Mouse (Mus musculus) large intestine, adult 2 months (tissue): ENCODE data around the gene Map1b. TPM values are rescaled to one million over a fixed set of nuclear protein-coding genes. Genes with fewer than 3 reads are reported as not detected.

Experiments
- DNase-seq: peaks from one replicate; pipeline ENCODE4 v3.0.0-alpha.2; 2012; ENCODE audit warnings: low read depth, low spot score
- whole genome bisulfite sequencing: fragments of 180-500 bp; shearing (Covaris S2); methylation state at CpG from one replicate; pipeline ENCODE4 v1.1.7; 2018; 5-methylcytosine and 5-hydroxymethylcytosine counted together
- polyA plus RNA-seq: library from polyadenylated mRNA; depleted of rRNA; stranded (reverse); fragments of >200 nt; gene quantifications from 2 replicates; pipeline ENCODE4 v1.2.3, GENCODE M21; 2012

Map1b gene
- polyA plus RNA-seq, 1 experiment: 0.94 TPM

DNA sequence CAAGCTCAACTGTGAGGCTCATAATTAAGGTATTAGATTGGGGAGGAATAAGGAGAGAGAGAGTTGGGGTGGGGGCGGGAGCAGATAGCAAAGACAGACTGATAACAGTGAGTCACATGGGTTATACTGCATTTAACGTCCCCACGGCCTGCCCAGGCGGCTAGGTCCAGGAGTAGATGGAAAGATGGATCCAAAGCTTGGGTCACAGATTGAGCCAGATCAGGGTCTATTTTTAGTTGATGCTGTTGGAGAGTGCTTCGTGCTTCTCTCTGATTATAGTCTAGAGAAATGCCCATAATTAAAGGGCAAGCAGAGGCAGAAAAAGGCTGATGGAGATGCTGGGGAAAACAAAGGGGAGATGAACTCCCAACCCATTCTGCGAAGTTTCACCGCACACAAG, 61.4 kb downstream of the Map1b start:
- WGBS: 85% methylated on average over 7 of the region's 7 CpGs

DNA sequence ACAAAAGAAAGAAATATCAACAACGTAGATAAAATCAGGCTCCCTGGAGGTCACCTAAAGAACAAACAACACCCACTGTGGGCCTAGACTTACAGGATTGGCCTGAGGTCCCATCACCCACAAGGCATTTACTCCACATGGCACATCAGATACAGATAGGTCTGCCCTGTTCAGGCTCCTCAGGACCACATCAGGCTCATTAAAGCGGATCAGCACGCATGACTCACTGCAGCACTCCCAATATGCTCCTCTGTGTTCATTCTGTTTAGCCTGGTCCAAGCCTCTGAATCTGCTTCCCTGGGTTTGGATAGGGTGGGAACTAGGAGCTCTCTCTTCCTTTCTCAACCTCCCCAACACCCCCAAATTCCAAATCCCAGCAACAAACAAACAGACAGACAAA, 63.9 kb downstream of the Map1b start:
- DNase-seq: no peak
- WGBS: 81% methylated on average over 3 of the region's 3 CpGs

More for the DNA sequence above, 61.4 kb downstream of the Map1b start:
- DNase-seq: no peak

DNA sequence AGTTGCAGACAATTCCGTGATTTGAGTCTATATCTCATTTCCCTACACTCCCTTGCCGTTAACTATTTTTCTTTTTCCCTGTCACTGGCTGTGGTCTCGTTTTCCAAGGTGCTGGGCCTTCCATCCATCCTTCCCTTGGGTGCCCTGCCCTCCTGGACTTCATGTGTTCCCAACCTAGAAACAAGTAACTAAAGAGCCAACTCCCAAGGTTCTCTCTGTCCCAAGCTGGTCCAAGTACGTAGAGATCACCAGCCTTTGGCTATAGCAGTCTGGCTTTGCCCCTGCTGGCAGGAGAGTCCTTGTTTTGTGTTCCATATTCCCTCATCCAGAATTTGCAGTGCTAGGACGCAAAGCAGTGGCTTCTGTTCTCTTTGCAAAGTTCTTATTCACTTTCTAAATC, 65.1 kb downstream of the Map1b start:
- DNase-seq: no peak
- WGBS: 81% methylated on average over 5 of the region's 5 CpGs

- no peak for DNase-seq
- 73% methylated on average over 7 of the region's 7 CpGs for WGBS
Measured at GRCm38 (mm10) chr13:99450766-99451165, 65.6 kb downstream of the Map1b start.

- WGBS: 80% methylated on average over 4 of the region's 4 CpGs
- DNase-seq: no peak
Measured at GRCm38 (mm10) chr13:99449547-99449946, 66.8 kb downstream of the Map1b start.

DNA sequence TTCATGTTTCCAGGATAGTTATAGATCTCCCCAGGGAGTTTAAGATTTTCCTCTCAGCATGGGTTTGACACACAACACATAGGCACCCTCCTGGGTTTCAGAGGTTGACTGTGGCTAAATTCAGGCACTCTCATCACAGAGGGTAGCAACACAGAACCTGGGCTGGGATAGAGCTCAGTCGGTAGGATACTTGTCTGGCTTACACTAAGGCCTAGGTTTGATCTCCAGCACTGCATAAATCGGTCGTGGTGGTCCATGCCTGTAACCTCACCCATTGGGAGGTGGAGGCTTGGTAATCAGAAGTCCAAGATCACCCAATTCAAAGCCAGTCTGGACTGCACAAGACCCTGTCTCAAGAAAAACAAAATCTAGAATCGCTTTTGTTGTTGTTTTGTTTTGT, 68.1 kb downstream of the Map1b start:
- 79% methylated on average over 4 of the region's 4 CpGs for WGBS
- no peak for DNase-seq

GRCm38 (mm10) chr13:99447403-99448199, 68.7 kb downstream of the Map1b start:
- DNase-seq: no peak
- 63% methylated on average over 11 of the region's 11 CpGs for WGBS

DNA sequence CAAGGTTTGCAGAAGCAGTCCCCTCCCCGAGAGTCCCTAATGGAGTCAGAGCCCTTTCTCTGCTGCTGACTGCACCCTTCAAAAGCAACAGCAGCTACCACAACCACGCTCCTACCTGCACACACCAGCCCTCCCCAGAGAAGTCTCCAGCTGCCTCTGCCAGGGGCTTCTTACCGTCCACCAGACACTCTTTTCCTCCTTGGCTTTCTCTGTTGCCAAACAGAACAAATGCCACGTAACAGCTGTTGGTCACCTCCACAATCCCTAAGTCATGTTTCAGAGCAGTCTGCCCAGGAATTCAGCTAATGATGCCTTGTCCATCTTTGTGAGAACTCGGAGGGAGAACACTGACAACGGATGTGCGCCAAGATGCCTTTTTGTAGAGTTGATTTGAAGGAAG, 69.3 kb downstream of the Map1b start:
- no peak for DNase-seq
- WGBS: 74% methylated on average over 7 of the region's 7 CpGs

DNA sequence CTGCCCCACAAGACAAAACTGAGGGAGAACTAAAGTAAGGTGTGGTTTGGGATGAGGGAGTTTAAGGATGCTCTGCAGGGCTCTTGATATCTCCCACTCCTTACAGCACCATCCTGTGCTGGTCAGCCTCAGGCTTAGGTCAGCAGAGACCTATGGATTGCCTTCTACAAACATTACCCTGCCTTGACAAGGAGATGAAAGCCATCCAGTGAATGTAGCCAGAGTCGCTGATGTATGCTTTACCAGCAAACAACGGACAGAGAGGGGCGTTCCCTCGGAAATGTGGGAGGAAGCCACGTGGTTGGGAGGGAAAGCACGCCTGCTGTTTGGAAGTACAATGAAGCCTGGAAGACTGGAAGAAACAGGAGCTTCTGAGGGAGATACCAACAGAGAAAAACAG, 71.5 kb downstream of the Map1b start:
- DNase-seq: no peak
- 4% methylated on average over 6 of the region's 6 CpGs for WGBS

GRCm38 (mm10) chr13:99444431-99444871, 71.9 kb downstream of the Map1b start:
- WGBS: 36% methylated on average over 10 of the region's 10 CpGs
- DNase-seq: no peak

GRCm38 (mm10) chr13:99443484-99444175, 72.7 kb downstream of the Map1b start:
- WGBS: 81% methylated on average over 7 of the region's 7 CpGs
- DNase-seq: no peak

GRCm38 (mm10) chr13:99442434-99443249, 73.7 kb downstream of the Map1b start:
- DNase-seq: no peak
- 83% methylated on average over 12 of the region's 12 CpGs for WGBS

- 73% methylated on average over 18 of the region's 18 CpGs for whole genome bisulfite sequencing
- no peak for DNase-seq
Measured at GRCm38 (mm10) chr13:99441700-99442433, 74.5 kb downstream of the Map1b start.

DNA sequence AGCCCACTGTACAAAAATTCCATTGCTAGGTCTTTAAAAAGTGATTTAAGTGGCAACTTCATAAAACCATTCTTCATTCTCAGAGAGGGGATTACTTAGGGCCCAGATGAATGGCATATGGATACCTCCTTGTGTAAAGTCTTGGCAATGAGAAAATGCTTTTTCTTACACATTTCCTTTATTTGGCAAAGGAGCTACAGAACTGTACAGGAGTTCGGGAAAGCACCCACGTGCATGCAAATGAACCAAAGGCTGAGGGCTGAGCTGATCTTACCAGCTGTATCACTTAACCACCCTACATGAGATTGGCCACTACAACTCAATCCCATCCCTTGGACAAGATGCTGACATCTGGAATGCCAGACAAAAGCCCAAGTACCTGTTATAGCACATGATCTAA, 76.1 kb downstream of the Map1b start:
- DNase-seq: no peak
- 89% methylated on average over 2 of the region's 2 CpGs for WGBS

- DNase-seq: no peak
- 80% methylated on average over 5 of the region's 5 CpGs for WGBS
Measured at GRCm38 (mm10) chr13:99439357-99439756, 77.0 kb downstream of the Map1b start.

DNA sequence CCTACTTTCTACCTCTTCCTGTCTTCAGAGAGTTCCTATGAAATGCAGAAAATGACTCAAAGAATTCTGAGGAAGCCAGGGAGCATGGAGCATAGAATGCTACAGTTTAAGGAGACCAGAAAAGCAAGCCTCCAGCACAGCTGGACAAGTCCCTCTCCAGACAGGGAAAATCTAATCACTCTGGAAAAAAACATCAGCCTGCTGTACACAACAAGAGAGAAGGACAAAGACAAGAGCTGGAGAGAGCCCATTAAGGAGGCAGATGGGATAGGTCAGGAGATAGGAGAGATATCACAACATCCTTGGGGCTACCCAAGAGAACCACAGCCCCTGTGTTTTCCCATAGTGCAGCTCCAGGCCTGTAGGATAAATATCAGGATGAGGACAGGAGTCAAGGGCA, 79.3 kb downstream of the Map1b start:
- no peak for DNase-seq

GRCm38 (mm10) chr13:99434494-99434893, 81.8 kb downstream of the Map1b start:
- WGBS: 95% methylated on average over 9 of the region's 9 CpGs
- DNase-seq: no peak

GRCm38 (mm10) chr13:99433068-99434008, 83.0 kb downstream of the Map1b start:
- no peak for DNase-seq
- 91% methylated on average over 29 of the region's 29 CpGs for WGBS

DNA sequence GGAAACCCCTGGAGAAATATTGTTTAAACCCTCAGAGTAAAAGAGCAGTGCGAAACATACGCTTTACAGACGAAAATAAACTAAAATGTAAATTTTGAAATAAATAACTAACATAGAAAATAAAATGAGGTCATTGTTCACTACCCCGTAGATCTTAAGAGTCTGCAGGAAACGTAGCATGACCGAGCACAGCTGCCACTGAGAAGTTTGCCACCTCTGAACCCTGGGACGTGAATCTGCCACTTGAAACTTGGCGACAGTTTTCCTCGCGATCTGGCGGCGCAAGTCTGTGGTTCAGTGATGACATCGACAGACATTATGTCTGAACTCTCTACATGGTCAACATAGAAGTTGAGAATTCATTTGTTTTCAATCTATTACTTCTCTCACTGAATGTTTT, 92.8 kb downstream of the Map1b start:
- WGBS: 85% methylated on average over 13 of the region's 13 CpGs
- no peak for DNase-seq
